Mouse (Mus musculus): ENCODE results near the gene Hlf.

DNA sequence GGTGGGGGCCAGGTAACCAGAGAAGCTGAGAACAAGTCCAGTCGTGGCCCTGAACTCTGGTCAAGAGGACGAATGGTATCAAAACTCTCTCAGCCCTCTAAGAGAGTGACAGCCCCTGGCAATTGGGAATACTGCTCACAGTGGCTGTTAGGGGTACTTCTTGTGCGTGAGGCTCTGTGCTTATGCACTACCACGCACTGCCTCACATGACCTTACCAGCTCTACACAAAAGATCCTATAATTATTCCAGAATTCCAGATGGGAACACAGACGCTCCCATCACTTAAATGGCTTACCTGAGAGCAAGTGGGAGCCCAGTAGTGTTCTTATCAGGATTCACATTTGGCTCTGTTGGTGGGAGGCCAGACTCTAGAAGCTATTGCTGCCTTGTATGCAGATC lies 9.6 kb downstream of the Hlf start:
- TF ChIP-seq CTCF (IDR thresholded peaks at IDR 0.05; ENCODE audit: extremely low read depth, insufficient read depth, insufficient read length, insufficient replicate concordance) (no peak), POLR2A (IDR thresholded peaks at IDR 0.05; ENCODE audit: low read depth, low read length) (no peak)

Measured in spleen, adult 2 months (tissue).